Mouse (Mus musculus) cerebellum, postnatal 25 days (tissue): ENCODE results near the gene Yap1.

Experiments used
- DNase-seq, 2 experiments: peaks; one replicate each; pipeline ENCODE4 v3.0.0; 2021; ENCODE audit warnings: mixed read lengths in 2 of 2

Gene Yap1

GRCm38 (mm10) chr9:8004370-8004991 lies at the start of gene Yap1:
Gene Yap1, minus strand, starts transcription at chr9:8004596.
- peak; percentile 74 to 78 for DNase-seq

- DNase-seq: no peak
Measured at GRCm38 (mm10) chr9:8043044-8043387, 38.6 kb upstream of the Yap1 start.

- peak; percentile 96 to 99 for DNase-seq
Measured at GRCm38 (mm10) chr9:8042338-8043043, 38.1 kb upstream of the Yap1 start, which contains the start of gene Cfap300. Gene Cfap300, minus strand, starts transcription at chr9:8042823.

GRCm38 (mm10) chr9:8035546-8035945 lies 31.1 kb upstream of the Yap1 start:
- no peak for DNase-seq

- DNase-seq: no peak
Measured at GRCm38 (mm10) chr9:8035091-8035490, 30.7 kb upstream of the Yap1 start.

GRCm38 (mm10) chr9:8034143-8034542 lies 29.7 kb upstream of the Yap1 start:
- DNase-seq: no peak

- no peak for DNase-seq
Measured at GRCm38 (mm10) chr9:8032847-8033246, 28.5 kb upstream of the Yap1 start.

- DNase-seq: no peak
Measured at GRCm38 (mm10) chr9:8018609-8019008, 14.2 kb upstream of the Yap1 start.

GRCm38 (mm10) chr9:8017253-8017913 lies 13.0 kb upstream of the Yap1 start:
- peak; percentile 39 to 53 for DNase-seq

GRCm38 (mm10) chr9:8003301-8004271 lies 810 bp downstream of the Yap1 start:
- peak; percentile 47 to 51 for DNase-seq

- peak in 1 of 2 experiments; percentile 15 for DNase-seq
Measured at GRCm38 (mm10) chr9:8002806-8003205, 1.6 kb downstream of the Yap1 start.

- DNase-seq: peak; percentile 8 to 11
Measured at GRCm38 (mm10) chr9:8001352-8001751, 3.0 kb downstream of the Yap1 start.

GRCm38 (mm10) chr9:7994275-7994674 lies 10.1 kb downstream of the Yap1 start:
- DNase-seq: no peak

- DNase-seq: no peak
Measured at GRCm38 (mm10) chr9:7992651-7993050, 11.7 kb downstream of the Yap1 start.

GRCm38 (mm10) chr9:7990897-7991296 lies 13.5 kb downstream of the Yap1 start:
- DNase-seq: no peak

- no peak for DNase-seq
Measured at GRCm38 (mm10) chr9:7987119-7987518, 17.3 kb downstream of the Yap1 start.

GRCm38 (mm10) chr9:7984287-7984686 lies 20.1 kb downstream of the Yap1 start:
- no peak for DNase-seq

- no peak for DNase-seq
Measured at GRCm38 (mm10) chr9:7983665-7984064, 20.7 kb downstream of the Yap1 start.

- no peak for DNase-seq
Measured at GRCm38 (mm10) chr9:7980162-7980561, 24.2 kb downstream of the Yap1 start.

- DNase-seq: no peak
Measured at GRCm38 (mm10) chr9:7979153-7979916, 25.1 kb downstream of the Yap1 start.

GRCm38 (mm10) chr9:7978502-7978901 lies 25.9 kb downstream of the Yap1 start:
- DNase-seq: no peak

GRCm38 (mm10) chr9:7977587-7977986 lies 26.8 kb downstream of the Yap1 start:
- no peak for DNase-seq
